Mouse (Mus musculus) stomach, embryonic 14.5 days (tissue): ENCODE measurements around the gene Mob3b. TPM values are rescaled to one million over a fixed set of nuclear protein-coding genes. Genes with fewer than 3 reads are reported as not detected.

Experiments
- ATAC-seq: fragments of 200-750 bp; cut with Nextera tagmentation; 2 replicates; pipeline ENCODE4 v1.8.0; 2017; ENCODE audit warnings: low read depth, moderate TSS enrichment; ENCODE audit not compliant: insufficient number of reproducible peaks, insufficient read depth, low FRiP score
- H3K27ac ChIP-seq: fragments of 300-500 bp; sonication (generic); 2 replicates; pipeline ENCODE4 v1.5.1; 2014; ENCODE audit warnings: mild to moderate bottlenecking, low read length, moderate library complexity, mixed read lengths
- H3K27me3 ChIP-seq: fragments of 300-500 bp; sonication (generic); 2 replicates; pipeline ENCODE4 v1.6.1; 2014; ENCODE audit warnings: low read length, control low read depth, mixed read lengths; ENCODE audit not compliant: control insufficient read depth, insufficient read depth
- H3K36me3 ChIP-seq: fragments of 300-500 bp; sonication (generic); 2 replicates; pipeline ENCODE4 v1.6.1; 2014; ENCODE audit warnings: mild to moderate bottlenecking, control low read depth, low read length, moderate library complexity, mixed read lengths; ENCODE audit not compliant: control insufficient read depth, insufficient read depth
- H3K4me1 ChIP-seq: fragments of 300-500 bp; sonication (generic); 2 replicates; pipeline ENCODE4 v1.6.1; 2014; ENCODE audit warnings: low read length, control low read depth, mixed read lengths; ENCODE audit not compliant: control insufficient read depth, insufficient read depth
- H3K4me2 ChIP-seq: fragments of 300-500 bp; sonication (generic); replicated peaks from 2 replicates; pipeline ENCODE4 v1.6.1; 2014; ENCODE audit warnings: low read depth, low read length, control low read depth
- H3K4me3 ChIP-seq: fragments of 300-500 bp; sonication (generic); 2 replicates; pipeline ENCODE4 v1.5.1; 2014; ENCODE audit warnings: low read depth, low read length, control low read depth
- H3K9ac ChIP-seq: fragments of 300-500 bp; sonication (generic); replicated peaks from 2 replicates; pipeline ENCODE4 v1.6.1; 2014; ENCODE audit warnings: low read depth, mild to moderate bottlenecking, control low read depth, low read length, moderate library complexity, mixed read lengths
- H3K9me3 ChIP-seq: fragments of 300-500 bp; sonication (generic); 2 replicates; pipeline ENCODE4 v1.6.1; 2016; ENCODE audit warnings: low read depth, low read length, control low read depth; ENCODE audit not compliant: control insufficient read depth
- WGBS: fragments of 180-500 bp; shearing (Covaris S2); extraction: QIAGEN DNeasy Blood & Tissue Kit; methylation state at CpG from one replicate; pipeline ENCODE4 v1.1.7; 2014; 5-methylcytosine and 5-hydroxymethylcytosine counted together
- polyA plus RNA-seq: library from polyadenylated mRNA; unstranded; fragments of >200 nt; fragmentation: Nextera tagmentation; extraction: Ambion mirVana; gene quantifications from 2 replicates; pipeline ENCODE4 v1.2.1, GENCODE M21; 2014

Gene Mob3b
- polyA plus RNA-seq, 1 experiment from 2014 or later = 23.6 TPM

DNA sequence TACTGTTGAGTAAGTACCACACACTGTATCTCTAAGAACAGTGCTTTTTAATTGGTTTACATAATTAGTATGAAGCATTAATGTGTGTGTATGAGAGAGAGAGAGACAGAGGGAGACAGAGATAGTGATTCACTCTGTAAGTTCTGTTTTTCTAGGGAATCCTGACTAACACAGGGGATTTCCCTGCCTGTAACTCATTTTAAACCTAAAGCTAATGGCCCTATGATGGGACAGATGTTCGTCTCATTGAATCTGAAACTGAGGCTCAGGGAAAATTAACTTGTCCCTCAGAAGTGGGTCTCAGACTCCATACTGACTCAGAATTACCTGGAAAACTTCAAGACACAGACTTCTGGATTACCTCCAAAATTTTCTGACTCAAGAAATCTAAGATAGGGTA is 96.3 kb downstream of the Mob3b start:
- H3K27ac ChIP-seq = no peak overlapping the region
- no peak overlapping the region for H3K4me2 ChIP-seq
- H3K36me3 ChIP-seq = no peaks in the 10 kb centered on the region
- peaks cover 15% of the 10 kb centered on the region for H3K4me1 ChIP-seq
- H3K9me3 ChIP-seq = peaks cover under 1% of the 10 kb centered on the region; the same call in 1 of the 2 replicates
- H3K27me3 ChIP-seq = no peaks in the 10 kb centered on the region
- no peak overlapping the region for H3K4me3 ChIP-seq
- H3K9ac ChIP-seq = no peak overlapping the region
- no peak for ATAC-seq
- 56% methylated on average over 1 of the region's 1 CpGs for WGBS

DNA sequence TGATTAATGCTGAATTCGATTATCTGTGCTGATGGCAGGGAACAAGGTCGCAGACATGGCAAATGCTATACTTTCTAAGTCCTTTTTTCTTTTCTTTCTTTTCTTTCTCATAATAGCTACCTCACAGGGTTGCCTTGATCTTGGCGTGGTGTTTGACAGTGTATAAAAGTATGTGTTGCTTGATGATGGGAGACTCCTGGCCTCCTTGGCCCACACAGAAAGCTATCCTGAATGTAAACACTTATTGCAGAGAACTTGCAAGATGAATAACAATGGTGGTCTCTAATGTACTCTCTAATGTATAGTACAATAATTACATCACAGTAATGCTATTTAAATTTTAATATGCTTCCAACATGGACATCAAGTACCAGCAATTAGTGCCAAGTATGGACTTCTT is 96.9 kb downstream of the Mob3b start:
- Histone ChIP-seq H3K4me1 (peaks cover 14% of the 10 kb centered on the region), H3K36me3 (no peaks in the 10 kb centered on the region), H3K4me3 (no peak overlapping the region), H3K9me3 (peaks cover 4% of the 10 kb centered on the region; the same call in 1 of the 2 replicates), H3K27me3 (no peaks in the 10 kb centered on the region), H3K9ac (no peak overlapping the region), H3K27ac (no peak overlapping the region), H3K4me2 (no peak overlapping the region)
- 66% methylated on average over 3 of the region's 3 CpGs for WGBS
- no peak for ATAC-seq

DNA sequence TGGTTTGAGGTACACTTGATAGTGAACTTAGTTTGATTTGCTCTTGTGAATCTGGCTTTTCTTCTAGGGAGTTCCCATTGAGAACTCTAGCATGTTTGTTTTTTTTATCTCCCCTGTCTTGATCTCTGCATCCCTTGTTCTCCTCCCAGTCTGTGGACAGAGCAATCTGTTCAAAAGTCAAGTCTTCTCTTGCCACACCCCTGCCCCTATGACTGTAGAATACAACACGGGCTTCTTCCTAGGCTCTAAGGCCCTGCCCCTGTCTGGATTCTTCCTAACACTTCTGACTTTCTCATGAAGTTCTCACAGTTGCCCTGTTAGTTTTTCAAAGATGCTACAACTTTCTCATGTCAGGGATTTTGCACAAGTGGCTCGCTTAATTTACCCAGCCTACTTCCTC is 102.9 kb downstream of the Mob3b start:
- Histone ChIP-seq H3K4me2 (no peak overlapping the region), H3K27me3 (no peaks in the 10 kb centered on the region), H3K4me3 (no peak overlapping the region), H3K9ac (no peak overlapping the region), H3K9me3 (peaks cover 4% of the 10 kb centered on the region; the same call in 1 of the 2 replicates), H3K36me3 (no peaks in the 10 kb centered on the region), H3K4me1 (peaks cover 11% of the 10 kb centered on the region; the same call in 1 of the 2 replicates), H3K27ac (no peak overlapping the region)
- no peak for ATAC-seq
- WGBS = 61% methylated on average over 2 of the region's 2 CpGs

GRCm38 (mm10) chr4:35052174-35052942 is 104.9 kb downstream of the Mob3b start:
- Histone ChIP-seq H3K27ac (no peak overlapping the region), H3K9ac (no peak overlapping the region), H3K4me2 (no peak overlapping the region), H3K36me3 (no peaks in the 10 kb centered on the region), H3K9me3 (peaks cover 4% of the 10 kb centered on the region; the same call in 1 of the 2 replicates), H3K4me3 (no peak overlapping the region), H3K4me1 (peaks cover 11% of the 10 kb centered on the region; the same call in 1 of the 2 replicates), H3K27me3 (no peaks in the 10 kb centered on the region)
- 36% methylated on average over 6 of the region's 6 CpGs for WGBS
- 0 out of 2 replicates have a peak, but pooled peaks have one; percentile 18 for ATAC-seq

GRCm38 (mm10) chr4:35051152-35051551 is 106.1 kb downstream of the Mob3b start:
- no peak overlapping the region for H3K4me2 ChIP-seq
- no peaks in the 10 kb centered on the region for H3K27me3 ChIP-seq
- H3K4me1 ChIP-seq = peaks cover 11% of the 10 kb centered on the region; the same call in 1 of the 2 replicates
- no peak for ATAC-seq
- no peaks in the 10 kb centered on the region for H3K36me3 ChIP-seq
- WGBS = 67% methylated on average over 7 of the region's 7 CpGs
- H3K9me3 ChIP-seq = peaks cover 4% of the 10 kb centered on the region; the same call in 1 of the 2 replicates
- H3K9ac ChIP-seq = no peak overlapping the region
- H3K27ac ChIP-seq = no peak overlapping the region
- no peak overlapping the region for H3K4me3 ChIP-seq

DNA sequence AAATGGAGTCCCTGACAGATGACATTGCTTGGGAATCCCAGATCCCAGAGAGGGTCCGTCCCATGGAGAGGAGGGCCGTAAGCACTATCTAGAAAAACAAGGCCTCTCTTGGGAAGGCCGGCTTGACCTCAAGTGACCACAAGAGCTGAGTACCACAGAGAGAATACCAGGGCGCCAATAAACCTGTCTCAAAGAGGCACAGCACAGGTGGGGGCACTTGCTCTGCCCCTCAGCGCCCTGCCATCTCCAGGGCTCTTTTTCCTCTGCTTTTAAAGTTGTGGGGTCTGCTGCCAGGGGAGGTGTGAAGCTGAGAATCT is 107.6 kb downstream of the Mob3b start:
- Histone ChIP-seq H3K4me2 (no peak overlapping the region), H3K36me3 (no peaks in the 10 kb centered on the region), H3K4me3 (no peak overlapping the region), H3K4me1 (peaks cover 11% of the 10 kb centered on the region; the same call in 1 of the 2 replicates), H3K27me3 (no peaks in the 10 kb centered on the region), H3K9me3 (no peaks in the 10 kb centered on the region), H3K27ac (no peak overlapping the region), H3K9ac (no peak overlapping the region)
- no peak for ATAC-seq
- WGBS = 61% methylated on average over 5 of the region's 5 CpGs

- Histone ChIP-seq H3K36me3 (no peaks in the 10 kb centered on the region), H3K9ac (no peak overlapping the region), H3K4me3 (no peak overlapping the region), H3K9me3 (no peaks in the 10 kb centered on the region), H3K4me1 (peaks cover 11% of the 10 kb centered on the region; the same call in 1 of the 2 replicates), H3K27ac (no peak overlapping the region), H3K27me3 (no peaks in the 10 kb centered on the region), H3K4me2 (no peak overlapping the region)
- WGBS = 48% methylated on average over 9 of the region's 9 CpGs
- ATAC-seq = no peak
Observed at GRCm38 (mm10) chr4:35049036-35049741, 108.1 kb downstream of the Mob3b start.

GRCm38 (mm10) chr4:35040896-35041295 is 116.4 kb downstream of the Mob3b start:
- no peak for ATAC-seq
- no peak overlapping the region for H3K27ac ChIP-seq
- 85% methylated on average over 5 of the region's 5 CpGs for WGBS

More at GRCm38 (mm10) chr4:35040896-35041295, 116.4 kb downstream of the Mob3b start:
- Histone ChIP-seq H3K9ac (no peak overlapping the region), H3K27me3 (no peaks in the 10 kb centered on the region), H3K36me3 (no peaks in the 10 kb centered on the region), H3K9me3 (no peaks in the 10 kb centered on the region), H3K4me1 (no peaks in the 10 kb centered on the region), H3K4me3 (no peak overlapping the region), H3K4me2 (no peak overlapping the region)
